8 mouse cellular contexts compared by ENCODE assay signal in genomic region chr7:44305686-44306085, GRCm38 (mm10). TPM values are rescaled to one million over a fixed set of nuclear protein-coding genes. Genes with fewer than 3 reads are reported as not detected.
DNase-seq lines count a peak whose midpoint lies in the region; ATAC-seq and TF ChIP-seq lines count a peak whose summit lies in the region.

No protein-coding gene starts in this region.

- H3K4me3 ChIP-seq in spleen, adult 2 months (ENCODE audit: extremely low read depth, insufficient read depth, insufficient read length) = peak overlapping the region; percentile 6; the same call in 1 of the 2 replicates
- H3K4me3 ChIP-seq in limb, embryonic 11.5 days (ENCODE audit: low read depth, low read length) = no peak overlapping the region
- H3K4me3 ChIP-seq in stomach, embryonic 14.5 days (ENCODE audit: low read depth, low read length) = 0 out of 2 replicates have a peak overlapping the region, but pooled peaks have one; percentile 1

- ATAC-seq in limb, embryonic 11.5 days (ENCODE audit: insufficient number of reproducible peaks, low FRiP score, low TSS enrichment, low read depth) = no peak; the same call in 1 of the 2 replicates
- ATAC-seq in stomach, embryonic 14.5 days (ENCODE audit: insufficient number of reproducible peaks, insufficient read depth, low FRiP score, low read depth) = no peak

- TF ChIP-seq CTCF in spleen, adult 2 months (IDR thresholded peaks at IDR 0.05; ENCODE audit: extremely low read depth, insufficient read depth, insufficient read length, insufficient replicate concordance) = no peak

- no peak overlapping the region for H3K9ac ChIP-seq in limb, embryonic 11.5 days (ENCODE audit: low read length)
- H3K9ac ChIP-seq in stomach, embryonic 14.5 days (replicated peaks; ENCODE audit: low read depth, low read length) = no peak overlapping the region

- no peak for TF ChIP-seq POLR2A in spleen, adult 2 months (IDR thresholded peaks at IDR 0.05; ENCODE audit: low read depth, low read length)

- DNase-seq in embryo, embryonic 10 days (ENCODE audit: low spot score) = peak; percentile 13
- no peak for DNase-seq in embryo, embryonic 11 days
- DNase-seq in spleen, adult 2 months (ENCODE audit: low read depth in 1 of 2, low spot score in 2 of 2) = peak in 1 of 2 experiments; percentile 28
- no peak for DNase-seq in spleen, postnatal 10 days (ENCODE audit: low spot score in 2 of 2)
- no peak for DNase-seq in limb, embryonic 11.5 days (ENCODE audit: low spot score)
- no peak for DNase-seq in frontal cortex, postnatal 10 days (ENCODE audit: low spot score in 2 of 2)
- no peak for DNase-seq in layer of hippocampus, postnatal 14 days (ENCODE audit: low spot score in 2 of 2)

- no peaks in the 10 kb centered on the region for H3K36me3 ChIP-seq in spleen, adult 2 months (ENCODE audit: control insufficient read depth, insufficient read depth, low read length)
- H3K36me3 ChIP-seq in limb, embryonic 11.5 days (ENCODE audit: control insufficient read depth, insufficient read depth, low read length) = peaks cover 3% of the 10 kb centered on the region; the same call in 1 of the 2 replicates
- H3K36me3 ChIP-seq in stomach, embryonic 14.5 days (ENCODE audit: control insufficient read depth, insufficient read depth, low read length) = no peaks in the 10 kb centered on the region

- H3K27ac ChIP-seq in spleen, adult 2 months (ENCODE audit: insufficient read depth, low read length) = peak overlapping the region; percentile 85
- H3K27ac ChIP-seq in limb, embryonic 11.5 days (replicated peaks; ENCODE audit: low read depth, low read length) = no peak overlapping the region
- peak overlapping the region; percentile 29; the same call in 1 of the 2 replicates for H3K27ac ChIP-seq in stomach, embryonic 14.5 days (ENCODE audit: low read length)

- 0 out of 2 replicates have a peak, but pooled peaks cover 2% of the 10 kb centered on the region for H3K27me3 ChIP-seq in spleen, adult 2 months (ENCODE audit: control insufficient read depth, insufficient read depth, low read length)
- peaks cover 13% of the 10 kb centered on the region for H3K27me3 ChIP-seq in limb, embryonic 11.5 days (ENCODE audit: control insufficient read depth, insufficient read depth, low read length)
- H3K27me3 ChIP-seq in stomach, embryonic 14.5 days (ENCODE audit: control insufficient read depth, insufficient read depth, low read length) = no peaks in the 10 kb centered on the region

- H3K9me3 ChIP-seq in limb, embryonic 11.5 days (ENCODE audit: control insufficient read depth, low read length) = no peaks in the 10 kb centered on the region
- no peaks in the 10 kb centered on the region for H3K9me3 ChIP-seq in stomach, embryonic 14.5 days (ENCODE audit: control insufficient read depth, low read depth, low read length)

- peak overlapping the region; percentile 34 for H3K4me2 ChIP-seq in limb, embryonic 11.5 days (ENCODE audit: low read depth, severe bottlenecking)
- H3K4me2 ChIP-seq in stomach, embryonic 14.5 days (replicated peaks; ENCODE audit: low read depth, low read length) = peak overlapping the region; percentile 70

- WGBS in spleen, adult 2 months = 29% methylated on average over 16 of the region's 16 CpGs
- WGBS in limb, embryonic 11.5 days = 8% methylated on average over 16 of the region's 16 CpGs
- WGBS in stomach, embryonic 14.5 days = 13% methylated on average over 16 of the region's 16 CpGs

- peaks cover 17% of the 10 kb centered on the region for H3K4me1 ChIP-seq in spleen, adult 2 months (ENCODE audit: control insufficient read depth, insufficient read depth, insufficient read length)
- peaks cover 5% of the 10 kb centered on the region for H3K4me1 ChIP-seq in limb, embryonic 11.5 days (ENCODE audit: control insufficient read depth, insufficient read depth, low read length)
- peaks cover 20% of the 10 kb centered on the region; the same call in 1 of the 2 replicates for H3K4me1 ChIP-seq in stomach, embryonic 14.5 days (ENCODE audit: control insufficient read depth, insufficient read depth, low read length)

RNA-seq across cellular contexts. Expression of gene Clec11a, which starts 1.0 kb away (rescaled TPM):
- polyA plus RNA-seq in spleen, adult 2 months (2012; rRNA removed) = 4.0 and 5.2 TPM in 2 replicates
- 1.9 and 2.2 TPM in 2 replicates for polyA plus RNA-seq in limb, embryonic 11.5 days (2014; fragmentation: Nextera tagmentation; extraction: Ambion mirVana)
- polyA plus RNA-seq in stomach, embryonic 14.5 days (2014; fragmentation: Nextera tagmentation; extraction: Ambion mirVana) = 4.2 and 4.9 TPM in 2 replicates
- 1 to 10 TPM; 2.5 to 2.8 TPM for total RNA-seq in layer of hippocampus, postnatal 14 days (2021)

RNA-seq across cellular contexts. Expression of gene Shank1, which starts 4.4 kb away (rescaled TPM):
- 4.5 and 4.8 TPM in 2 replicates for polyA plus RNA-seq in spleen, adult 2 months (2012; rRNA removed)
- polyA plus RNA-seq in limb, embryonic 11.5 days (2014; fragmentation: Nextera tagmentation; extraction: Ambion mirVana) = 0.78 and 0.85 TPM in 2 replicates
- polyA plus RNA-seq in stomach, embryonic 14.5 days (2014; fragmentation: Nextera tagmentation; extraction: Ambion mirVana) = 4.2 and 4.5 TPM in 2 replicates
- 100 to 1,000 TPM; 566 to 582 TPM for total RNA-seq in layer of hippocampus, postnatal 14 days (2021)

RNA-seq across cellular contexts. Expression of gene Gm15517, which starts 44.4 kb away (rescaled TPM):
- polyA plus RNA-seq in spleen, adult 2 months (2012; rRNA removed) = not detected in 2 replicates
- not detected in 2 replicates for polyA plus RNA-seq in limb, embryonic 11.5 days (2014; fragmentation: Nextera tagmentation; extraction: Ambion mirVana)
- polyA plus RNA-seq in stomach, embryonic 14.5 days (2014; fragmentation: Nextera tagmentation; extraction: Ambion mirVana) = not detected in 2 replicates
- not detected for total RNA-seq in layer of hippocampus, postnatal 14 days (2021)

RNA-seq across cellular contexts. Expression of gene Acp4, which starts 48.5 kb away (rescaled TPM):
- polyA plus RNA-seq in spleen, adult 2 months (2012; rRNA removed) = not detected in 2 replicates
- polyA plus RNA-seq in limb, embryonic 11.5 days (2014; fragmentation: Nextera tagmentation; extraction: Ambion mirVana) = 0.26 and 0.31 TPM in 2 replicates
- 0.15 TPM in 1 of 2 replicates, not detected in the other for polyA plus RNA-seq in stomach, embryonic 14.5 days (2014; fragmentation: Nextera tagmentation; extraction: Ambion mirVana)
- total RNA-seq in layer of hippocampus, postnatal 14 days (2021) = not detected

RNA-seq across cellular contexts. Expression of gene 2410002F23Rik, which starts 59.2 kb away (rescaled TPM):
- 98.9 and 139 TPM in 2 replicates for polyA plus RNA-seq in spleen, adult 2 months (2012; rRNA removed)
- polyA plus RNA-seq in limb, embryonic 11.5 days (2014; fragmentation: Nextera tagmentation; extraction: Ambion mirVana) = 135 and 146 TPM in 2 replicates
- polyA plus RNA-seq in stomach, embryonic 14.5 days (2014; fragmentation: Nextera tagmentation; extraction: Ambion mirVana) = 123 and 143 TPM in 2 replicates
- 100 to 1,000 TPM in 1 of 2 experiments, 10 to 100 TPM in 1; 83.1 to 105 TPM for total RNA-seq in layer of hippocampus, postnatal 14 days (2021)
